Mouse (Mus musculus) fibroblast of lung, adult 2 months (primary cell): ENCODE results near the gene Glb1l3.
"Not testable (repeated sequence)": the region's sequence is repeated elsewhere in the genome, so short reads cannot be mapped to it uniquely, and the experiment has no call there.

Source experiments
- DNase-seq: peaks from one replicate; pipeline ENCODE4 v3.0.0-alpha.2; 2011; ENCODE audit warnings: low read depth

Gene Glb1l3

GRCm38 (mm10) chr9:26860751-26861150, at the start of gene Glb1l3:
Glb1l3 (minus strand) TSS chr9:26860890.
- no peak for DNase-seq

GRCm38 (mm10) chr9:26869856-26870255, 9.2 kb upstream of the Glb1l3 start:
- not testable (repeated sequence) for DNase-seq

GRCm38 (mm10) chr9:26831089-26831488, 29.6 kb downstream of the Glb1l3 start:
- DNase-seq = no peak

- DNase-seq = no peak
These were observed 40.7 kb downstream of the Glb1l3 start for GRCm38 (mm10) chr9:26819942-26820341.

- no peak for DNase-seq
These were observed 52.0 kb downstream of the Glb1l3 start for GRCm38 (mm10) chr9:26808735-26809134.

GRCm38 (mm10) chr9:26805935-26806666, 54.6 kb downstream of the Glb1l3 start, which contains the start of gene Glb1l2:
Glb1l2 (minus strand) TSS chr9:26806468.
- peak; percentile 2 for DNase-seq

- no peak for DNase-seq
These were observed 56.4 kb downstream of the Glb1l3 start for GRCm38 (mm10) chr9:26804321-26804720.

- no peak for DNase-seq
These were observed 60.3 kb downstream of the Glb1l3 start for GRCm38 (mm10) chr9:26800357-26800756.

GRCm38 (mm10) chr9:26798731-26799130, 62.0 kb downstream of the Glb1l3 start:
- DNase-seq = no peak

GRCm38 (mm10) chr9:26798205-26798604, 62.5 kb downstream of the Glb1l3 start:
- DNase-seq = no peak

- no peak for DNase-seq
These were observed 67.9 kb downstream of the Glb1l3 start for GRCm38 (mm10) chr9:26792829-26793228.

- DNase-seq = no peak
These were observed 77.2 kb downstream of the Glb1l3 start for GRCm38 (mm10) chr9:26783414-26783975.

- DNase-seq = no peak
These were observed 82.3 kb downstream of the Glb1l3 start for GRCm38 (mm10) chr9:26778421-26778820.

GRCm38 (mm10) chr9:26776122-26776902, 84.4 kb downstream of the Glb1l3 start:
- peak; percentile 19 for DNase-seq

GRCm38 (mm10) chr9:26775700-26776099, 85.0 kb downstream of the Glb1l3 start:
- DNase-seq = no peak

- DNase-seq = no peak
These were observed 92.5 kb downstream of the Glb1l3 start for GRCm38 (mm10) chr9:26768181-26768580.
